Mouse (Mus musculus): ENCODE results near the gene Pola1.
A peak's percentile ranks its signal among the peaks of the same experiment; 100 is the strongest.
"Not testable (repeated sequence)": the region's sequence is repeated elsewhere in the genome, so short reads cannot be mapped to it uniquely, and the experiment has no call there.

The Pola1 gene

GRCm38 (mm10) chrX:93428956-93429737 is 202.8 kb downstream of the Pola1 start:
- no peak for DNase-seq

GRCm38 (mm10) chrX:93400871-93401270 is 231.1 kb downstream of the Pola1 start:
- not testable (repeated sequence) for DNase-seq

GRCm38 (mm10) chrX:93397089-93397488 is 234.9 kb downstream of the Pola1 start:
- peak; percentile 28 for DNase-seq

GRCm38 (mm10) chrX:93377285-93377972 is 254.5 kb downstream of the Pola1 start:
- DNase-seq: no peak

GRCm38 (mm10) chrX:93373503-93373902 is 258.5 kb downstream of the Pola1 start:
- no peak for DNase-seq

- no peak for DNase-seq
Observed at GRCm38 (mm10) chrX:93369708-93370107, 262.2 kb downstream of the Pola1 start.

GRCm38 (mm10) chrX:93368211-93368610 is 263.7 kb downstream of the Pola1 start:
- no peak for DNase-seq

GRCm38 (mm10) chrX:93321336-93321735 is 310.6 kb downstream of the Pola1 start:
- no peak for DNase-seq

- no peak for DNase-seq
Observed at GRCm38 (mm10) chrX:93319979-93320378, 312.0 kb downstream of the Pola1 start.

GRCm38 (mm10) chrX:93317577-93317976 is 314.4 kb downstream of the Pola1 start:
- no peak for DNase-seq

GRCm38 (mm10) chrX:93305780-93306179 is 326.2 kb downstream of the Pola1 start:
- DNase-seq: no peak

- no peak for DNase-seq
Observed at GRCm38 (mm10) chrX:93301798-93302197, 330.2 kb downstream of the Pola1 start.

GRCm38 (mm10) chrX:93300183-93300815 is 331.7 kb downstream of the Pola1 start:
- no peak for DNase-seq

- no peak for DNase-seq
Observed at GRCm38 (mm10) chrX:93299771-93300170, 332.2 kb downstream of the Pola1 start.

GRCm38 (mm10) chrX:93299046-93299626 is 332.8 kb downstream of the Pola1 start:
- DNase-seq: no peak

GRCm38 (mm10) chrX:93297001-93297441 is 334.9 kb downstream of the Pola1 start:
- no peak for DNase-seq

GRCm38 (mm10) chrX:93295819-93296218 is 336.1 kb downstream of the Pola1 start:
- no peak for DNase-seq

GRCm38 (mm10) chrX:93294736-93295490 is 337.0 kb downstream of the Pola1 start:
- no peak for DNase-seq

- no peak for DNase-seq
Observed at GRCm38 (mm10) chrX:93292031-93292430, 339.9 kb downstream of the Pola1 start.

GRCm38 (mm10) chrX:93289851-93290380 is 342.0 kb downstream of the Pola1 start:
- no peak for DNase-seq

- DNase-seq: no peak
Observed at GRCm38 (mm10) chrX:93289076-93289475, 342.9 kb downstream of the Pola1 start.

GRCm38 (mm10) chrX:93288339-93288738 is 343.6 kb downstream of the Pola1 start:
- DNase-seq: no peak

Data from liver (tissue).